Mouse (Mus musculus): ENCODE measurements around the gene Sept10. TPM values are rescaled to one million over a fixed set of nuclear protein-coding genes. Genes with fewer than 3 reads are reported as not detected.
"Not testable (repeated sequence)": the region's sequence is repeated elsewhere in the genome, so short reads cannot be mapped to it uniquely, and the experiment has no call there.

The Sept10 gene
- polyA plus RNA-seq, 1 experiment from 2014 or later, result 37.3 TPM

DNA sequence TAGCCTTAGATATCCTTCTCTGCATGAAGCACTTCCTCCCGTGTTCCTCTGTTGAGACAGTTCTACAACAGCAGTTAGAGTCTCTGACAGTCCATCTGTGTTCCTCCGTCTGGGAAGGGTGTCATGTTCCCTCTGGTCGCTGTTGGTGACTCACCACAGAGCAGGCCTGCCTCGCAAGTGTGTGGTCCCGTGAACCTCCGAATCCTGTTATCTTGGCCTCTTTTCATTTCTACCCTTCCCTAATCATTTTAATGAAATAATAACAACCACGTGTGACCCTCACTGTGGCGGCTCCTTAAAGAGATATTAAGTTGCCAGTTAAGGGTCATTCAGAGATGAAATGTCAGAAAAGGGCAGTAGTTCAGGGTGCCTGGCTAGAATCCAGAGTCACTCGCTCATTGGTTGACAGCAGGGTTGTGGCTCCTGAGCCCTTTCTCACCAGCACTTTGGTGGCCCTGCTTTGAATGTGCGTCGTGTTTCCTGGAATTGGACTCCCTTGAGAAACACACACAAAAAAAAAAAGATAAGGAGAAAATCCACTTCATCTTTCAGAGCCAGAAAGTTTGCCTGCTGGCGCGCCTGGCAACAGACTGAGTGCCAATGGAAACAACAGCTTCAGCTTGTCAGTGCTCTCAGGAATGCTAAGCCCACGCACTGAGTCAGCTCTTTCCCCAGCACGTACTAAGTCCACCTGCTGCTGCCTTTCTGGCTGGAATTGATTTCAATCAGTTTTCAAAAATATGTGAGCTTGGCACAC lies 106.9 kb downstream of the Sept10 start:
- H3K4me1 ChIP-seq, result peaks cover 11% of the 10 kb centered on the region
- no peaks in the 10 kb centered on the region for H3K9me3 ChIP-seq
- 31% methylated on average over 15 of the region's 15 CpGs for WGBS
- peak; percentile 64 for DNase-seq (ENCODE audit: low spot score)
- H3K27me3 ChIP-seq (replicated peaks; ENCODE audit: low read depth, poor library complexity, severe bottlenecking), result peaks cover 51% of the 10 kb centered on the region
- H3K27ac ChIP-seq (replicated peaks), result no peak overlapping the region
- H3K4me3 ChIP-seq, result no peak overlapping the region
- no peaks in the 10 kb centered on the region for H3K36me3 ChIP-seq (replicated peaks)

DNA sequence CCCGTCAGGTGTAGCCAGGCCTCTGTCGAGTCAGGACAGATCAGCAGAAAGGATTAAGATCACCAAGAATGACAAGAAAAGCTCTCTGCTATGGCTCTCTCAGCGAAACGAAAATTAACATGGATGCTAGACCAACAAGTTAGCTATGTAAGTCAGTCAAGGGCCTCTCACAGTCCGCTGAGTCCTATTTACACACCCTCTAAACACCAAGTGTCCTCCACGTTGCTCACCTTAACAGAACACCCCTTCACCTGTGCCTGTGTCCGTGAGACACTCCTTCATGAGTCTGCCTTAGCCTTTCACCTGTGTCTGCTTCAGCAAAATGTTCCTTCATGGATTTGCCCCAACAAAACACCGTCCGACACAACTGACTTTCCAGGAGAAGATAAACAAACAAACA lies 108.3 kb downstream of the Sept10 start:
- Histone ChIP-seq H3K27ac (replicated peaks) (no peak overlapping the region), H3K27me3 (replicated peaks; ENCODE audit: low read depth, poor library complexity, severe bottlenecking) (peaks cover 42% of the 10 kb centered on the region), H3K4me1 (peaks cover 11% of the 10 kb centered on the region), H3K4me3 (no peak overlapping the region), H3K36me3 (replicated peaks) (no peaks in the 10 kb centered on the region), H3K9me3 (no peaks in the 10 kb centered on the region)
- 90% methylated on average over 9 of the region's 9 CpGs for WGBS
- DNase-seq (ENCODE audit: low spot score), result no peak

DNA sequence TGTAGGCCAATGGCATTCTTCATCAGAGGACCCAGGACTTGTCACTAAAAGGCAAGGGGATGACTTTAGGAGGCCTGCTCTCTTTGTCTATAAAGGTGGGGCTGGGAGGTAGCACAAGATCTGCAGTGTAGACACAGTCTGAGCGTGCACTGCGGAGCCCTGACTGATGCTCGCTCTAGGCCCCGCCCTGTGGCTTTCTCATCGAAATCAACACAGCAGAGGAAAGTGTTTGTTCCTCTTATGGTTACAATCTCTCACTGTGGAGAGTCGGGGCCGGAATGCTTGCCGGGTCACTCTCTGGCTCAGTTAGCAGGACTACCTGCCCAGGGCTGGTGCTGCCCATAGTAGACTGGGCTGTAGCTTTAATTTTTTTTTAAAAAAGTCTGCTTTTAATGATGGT lies 108.9 kb downstream of the Sept10 start:
- no peak for DNase-seq (ENCODE audit: low spot score)
- H3K27ac ChIP-seq (replicated peaks), result no peak overlapping the region
- H3K36me3 ChIP-seq (replicated peaks), result no peaks in the 10 kb centered on the region
- H3K4me3 ChIP-seq, result no peak overlapping the region
- peaks cover 11% of the 10 kb centered on the region for H3K4me1 ChIP-seq
- H3K27me3 ChIP-seq (replicated peaks; ENCODE audit: low read depth, poor library complexity, severe bottlenecking), result peaks cover 37% of the 10 kb centered on the region
- WGBS, result 93% methylated on average over 8 of the region's 8 CpGs
- H3K9me3 ChIP-seq, result no peaks in the 10 kb centered on the region

- Histone ChIP-seq H3K36me3 (replicated peaks) (no peaks in the 10 kb centered on the region), H3K27me3 (replicated peaks; ENCODE audit: low read depth, poor library complexity, severe bottlenecking) (peaks cover 20% of the 10 kb centered on the region), H3K27ac (replicated peaks) (no peak overlapping the region), H3K4me3 (no peak overlapping the region), H3K4me1 (peaks cover 17% of the 10 kb centered on the region), H3K9me3 (no peaks in the 10 kb centered on the region)
- no peak for DNase-seq (ENCODE audit: low spot score)
- 92% methylated on average over 7 of the region's 7 CpGs for WGBS
Observed at GRCm38 (mm10) chr10:59110386-59110785, 111.3 kb downstream of the Sept10 start.

DNA sequence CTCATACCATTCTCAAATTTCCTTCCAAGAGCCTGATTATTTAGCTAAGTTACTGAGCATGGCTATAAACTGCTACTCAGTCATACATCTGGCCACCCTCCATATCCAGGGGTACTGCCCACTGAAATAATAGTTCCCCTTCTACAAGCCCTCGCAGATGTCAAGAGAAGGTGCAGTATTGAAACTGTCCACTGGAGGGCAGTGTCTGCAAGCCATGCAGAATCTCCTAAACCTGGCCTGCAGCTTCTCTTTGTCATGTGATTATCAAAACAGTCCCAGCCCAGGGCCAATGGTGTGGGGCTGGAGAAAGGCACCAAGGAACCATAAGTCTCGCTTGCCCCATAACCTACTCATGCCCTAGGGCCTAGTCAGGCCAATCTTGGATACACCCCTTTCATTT lies 112.6 kb downstream of the Sept10 start:
- Histone ChIP-seq H3K4me3 (no peak overlapping the region), H3K9me3 (no peaks in the 10 kb centered on the region), H3K27ac (replicated peaks) (no peak overlapping the region), H3K36me3 (replicated peaks) (no peaks in the 10 kb centered on the region), H3K27me3 (replicated peaks; ENCODE audit: low read depth, poor library complexity, severe bottlenecking) (peaks cover 20% of the 10 kb centered on the region), H3K4me1 (peaks cover 6% of the 10 kb centered on the region)
- WGBS, result 38% methylated on average over 2 of the region's 2 CpGs
- DNase-seq (ENCODE audit: low spot score), result peak; percentile 79

DNA sequence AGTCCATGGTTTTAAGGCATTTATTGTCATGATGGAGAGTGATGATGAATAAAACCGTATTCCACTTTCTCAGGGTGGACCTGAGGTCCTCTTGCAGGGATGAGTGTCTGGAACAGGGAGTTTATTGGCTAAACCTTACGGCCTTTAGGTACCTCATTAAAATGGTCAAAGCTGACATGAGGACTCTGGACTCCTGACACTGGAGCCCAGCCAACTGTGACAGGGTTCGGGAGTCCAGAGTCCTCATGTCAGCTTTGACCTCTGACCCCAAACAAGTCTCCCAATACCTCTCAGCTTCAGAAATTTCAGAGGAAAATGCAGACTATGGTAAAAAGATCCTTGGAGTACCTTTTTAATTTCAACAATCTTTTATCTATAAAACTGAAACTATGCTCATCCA lies 115.0 kb downstream of the Sept10 start:
- no peak overlapping the region for H3K27ac ChIP-seq (replicated peaks)
- H3K9me3 ChIP-seq, result no peaks in the 10 kb centered on the region
- H3K4me1 ChIP-seq, result peaks cover 6% of the 10 kb centered on the region
- no peaks in the 10 kb centered on the region for H3K36me3 ChIP-seq (replicated peaks)
- H3K4me3 ChIP-seq, result no peak overlapping the region
- H3K27me3 ChIP-seq (replicated peaks; ENCODE audit: low read depth, poor library complexity, severe bottlenecking), result peaks cover 2% of the 10 kb centered on the region
- no peak for DNase-seq (ENCODE audit: low spot score)
- 79% methylated on average over 3 of the region's 3 CpGs for WGBS

DNA sequence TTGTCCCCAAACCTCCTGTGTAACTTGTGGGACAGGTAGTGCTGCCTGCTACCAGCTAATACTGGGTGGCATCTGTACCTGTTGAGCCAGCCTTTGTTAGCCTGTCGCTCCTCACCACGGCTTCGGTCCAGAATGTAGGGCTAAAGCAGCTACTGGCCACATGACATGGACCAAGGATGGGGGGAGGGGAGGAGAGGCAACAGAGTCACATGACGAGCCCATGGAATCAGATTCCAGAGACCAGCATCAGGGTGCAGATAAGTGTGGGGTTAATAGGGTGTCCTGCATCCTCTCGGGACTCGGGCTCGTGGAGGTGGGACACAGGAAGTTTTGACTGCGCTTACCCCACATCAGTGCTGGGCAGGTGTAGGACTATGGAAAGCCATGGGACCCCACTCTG lies 115.8 kb downstream of the Sept10 start:
- Histone ChIP-seq H3K36me3 (replicated peaks) (no peaks in the 10 kb centered on the region), H3K4me3 (no peak overlapping the region), H3K27ac (replicated peaks) (no peak overlapping the region), H3K27me3 (replicated peaks; ENCODE audit: low read depth, poor library complexity, severe bottlenecking) (no peaks in the 10 kb centered on the region), H3K9me3 (no peaks in the 10 kb centered on the region), H3K4me1 (peaks cover 6% of the 10 kb centered on the region)
- DNase-seq (ENCODE audit: low spot score), result no peak
- WGBS, result 87% methylated on average over 8 of the region's 8 CpGs

GRCm38 (mm10) chr10:59104683-59105082 lies 117.0 kb downstream of the Sept10 start:
- 94% methylated on average over 5 of the region's 5 CpGs for WGBS
- H3K27me3 ChIP-seq (replicated peaks; ENCODE audit: low read depth, poor library complexity, severe bottlenecking), result no peaks in the 10 kb centered on the region
- no peak overlapping the region for H3K27ac ChIP-seq (replicated peaks)

GRCm38 (mm10) chr10:59103076-59103475 lies 118.6 kb downstream of the Sept10 start:
- not testable (repeated sequence) for H3K4me3 ChIP-seq; DNase-seq (ENCODE audit: low spot score); H3K27me3 ChIP-seq (replicated peaks; ENCODE audit: low read depth, poor library complexity, severe bottlenecking); H3K27ac ChIP-seq (replicated peaks); H3K36me3 ChIP-seq (replicated peaks); H3K9me3 ChIP-seq; H3K4me1 ChIP-seq
- 90% methylated on average over 5 of the region's 5 CpGs for WGBS

More at GRCm38 (mm10) chr10:59104683-59105082, 117.0 kb downstream of the Sept10 start:
- Histone ChIP-seq H3K4me1 (peaks cover 6% of the 10 kb centered on the region), H3K36me3 (replicated peaks) (no peaks in the 10 kb centered on the region), H3K4me3 (no peak overlapping the region), H3K9me3 (no peaks in the 10 kb centered on the region)
- no peak for DNase-seq (ENCODE audit: low spot score)

GRCm38 (mm10) chr10:59091988-59092387 lies 129.7 kb downstream of the Sept10 start:
- peaks cover 16% of the 10 kb centered on the region for H3K4me1 ChIP-seq
- no peak overlapping the region for H3K4me3 ChIP-seq
- WGBS, result 90% methylated on average over 7 of the region's 7 CpGs
- no peaks in the 10 kb centered on the region; the same call in 1 of the 2 replicates for H3K27me3 ChIP-seq (replicated peaks; ENCODE audit: low read depth, poor library complexity, severe bottlenecking)
- no peaks in the 10 kb centered on the region for H3K36me3 ChIP-seq (replicated peaks)
- no peaks in the 10 kb centered on the region for H3K9me3 ChIP-seq
- no peak overlapping the region for H3K27ac ChIP-seq (replicated peaks)
- DNase-seq (ENCODE audit: low spot score), result no peak

Other genes starting within 250 kb of the Sept10 start
- 12.4 and 12.8 TPM in 2 replicates for gene Sowahc, start 106 bp upstream of the Sept10 start, polyA plus RNA-seq (2016; fragmentation: Nextera tagmentation; extraction: Ambion mirVana)
- 49.3 and 55.7 TPM in 2 replicates for gene P4ha1, start 101.4 kb upstream of the Sept10 start, polyA plus RNA-seq (2016; fragmentation: Nextera tagmentation; extraction: Ambion mirVana)
- gene Gm10273, start 173.8 kb upstream of the Sept10 start, polyA plus RNA-seq (2016; fragmentation: Nextera tagmentation; extraction: Ambion mirVana), result 6.0 and 12.1 TPM in 2 replicates
- not detected in 2 replicates for gene Pla2g12b, start 181.8 kb upstream of the Sept10 start, polyA plus RNA-seq (2016; fragmentation: Nextera tagmentation; extraction: Ambion mirVana)
- 0.64 and 0.82 TPM in 2 replicates for gene Oit3, start 219.9 kb upstream of the Sept10 start, polyA plus RNA-seq (2016; fragmentation: Nextera tagmentation; extraction: Ambion mirVana)